Mouse (Mus musculus) C2C12 (cell line): ENCODE results near the gene Mapkapk2.

ENCODE experiments used
- CEBPB ChIP-seq: IDR thresholded peaks from one replicate; pipeline ENCODE4 v1.6.1; 2011; ENCODE audit warnings: low read depth, mild to moderate bottlenecking, control low read depth, moderate library complexity
- CTCF ChIP-seq: IDR thresholded peaks from one replicate; pipeline ENCODE4 v1.5.1; 2011; ENCODE audit not compliant: control insufficient read depth, insufficient read depth, insufficient read length
- FOSL1 ChIP-seq: IDR thresholded peaks from one replicate; pipeline ENCODE4 v1.8.0; 2011; ENCODE audit warnings: mild to moderate bottlenecking, low read length; ENCODE audit not compliant: poor library complexity, insufficient read depth, severe bottlenecking
- MAX ChIP-seq: IDR thresholded peaks from one replicate; pipeline ENCODE4 v1.6.1; 2011; ENCODE audit warnings: mild to moderate bottlenecking, control low read depth
- MYOD1 ChIP-seq: IDR thresholded peaks from one replicate; pipeline ENCODE4 v1.6.1; 2011; ENCODE audit warnings: low read depth; ENCODE audit not compliant: control insufficient read depth, insufficient read length
- MYOG ChIP-seq: IDR thresholded peaks from one replicate; pipeline ENCODE4 v1.6.1; 2011; ENCODE audit not compliant: control insufficient read depth, insufficient read length; ENCODE audit errors: extremely low read depth
- USF1 ChIP-seq: IDR thresholded peaks from one replicate; pipeline ENCODE4 v1.6.1; 2011; ENCODE audit warnings: low read depth, mild to moderate bottlenecking, control low read depth, moderate library complexity

DNA sequence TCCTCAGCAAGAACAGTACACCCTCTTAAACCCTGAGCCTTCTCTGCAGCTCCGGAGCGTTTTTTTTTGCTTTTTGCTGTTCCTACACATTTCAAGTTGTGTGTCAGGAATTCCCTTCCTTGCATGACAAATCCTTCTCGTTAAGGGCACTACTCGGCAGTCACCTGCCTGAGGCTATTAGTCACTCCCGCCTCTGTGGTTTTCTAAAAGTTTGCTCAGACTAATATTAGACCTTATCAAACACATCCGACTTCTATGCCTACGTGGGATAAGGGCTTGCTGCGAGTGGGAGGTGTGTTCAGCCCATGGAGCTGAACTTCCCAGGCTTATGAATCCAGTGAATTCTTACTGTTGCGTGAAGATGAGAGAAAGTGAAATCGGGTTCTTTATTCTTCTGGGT, 20.9 kb upstream of the Mapkapk2 start:
- TF ChIP-seq CTCF = no peak
- no peak for TF ChIP-seq MAX
- no peak for TF ChIP-seq MYOD1
- no peak for TF ChIP-seq MYOG
- no peak for TF ChIP-seq USF1
- no peak for TF ChIP-seq FOSL1
- no peak for TF ChIP-seq CEBPB
